Mouse (Mus musculus) neural tube, embryonic 11.5 days (tissue): ENCODE measurements around the gene Icmt. TPM values are rescaled to one million over a fixed set of nuclear protein-coding genes. Genes with fewer than 3 reads are reported as not detected.

Source experiments
- ATAC-seq: fragments of 200-750 bp; cut with Nextera tagmentation; 2 replicates; pipeline ENCODE4 v1.8.0; 2017; ENCODE audit warnings: moderate number of reproducible peaks, mild to moderate bottlenecking, moderate TSS enrichment, moderate library complexity; ENCODE audit not compliant: insufficient read depth, low FRiP score, low TSS enrichment
- DNase-seq: peaks from one replicate; pipeline ENCODE4 v3.0.0-alpha.2; 2015; ENCODE audit warnings: low spot score
- H3K27ac ChIP-seq: fragments of 300-500 bp; sonication (generic); 2 replicates; pipeline ENCODE4 v1.5.1; 2014; ENCODE audit warnings: low read depth, mild to moderate bottlenecking, low read length
- H3K27me3 ChIP-seq: fragments of 300-500 bp; sonication (generic); 2 replicates; pipeline ENCODE4 v1.6.1; 2014; ENCODE audit warnings: mild to moderate bottlenecking, low read length, mixed read lengths; ENCODE audit not compliant: control insufficient read depth, insufficient read depth
- H3K36me3 ChIP-seq: fragments of 300-500 bp; sonication (generic); 2 replicates; pipeline ENCODE4 v1.6.1; 2014; ENCODE audit warnings: mild to moderate bottlenecking, low read length, moderate library complexity, mixed read lengths; ENCODE audit not compliant: control insufficient read depth, insufficient read depth
- H3K4me1 ChIP-seq: fragments of 300-500 bp; sonication (generic); 2 replicates; pipeline ENCODE4 v1.6.1; 2014; ENCODE audit warnings: low read length, mixed read lengths; ENCODE audit not compliant: control insufficient read depth, insufficient read depth
- H3K4me2 ChIP-seq: fragments of 300-500 bp; sonication (generic); 2 replicates; pipeline ENCODE4 v1.6.1; 2014; ENCODE audit warnings: low read depth, mild to moderate bottlenecking, moderate library complexity
- H3K4me3 ChIP-seq: fragments of 300-500 bp; sonication (generic); 2 replicates; pipeline ENCODE4 v1.5.1; 2014; ENCODE audit warnings: low read depth, low read length
- H3K9ac ChIP-seq: fragments of 300-500 bp; sonication (generic); 2 replicates; pipeline ENCODE4 v1.6.1; 2014; ENCODE audit warnings: mild to moderate bottlenecking, low read length
- H3K9me3 ChIP-seq: fragments of 300-500 bp; sonication (generic); 2 replicates; pipeline ENCODE4 v1.6.1; 2016; ENCODE audit warnings: low read length; ENCODE audit not compliant: control insufficient read depth
- WGBS: fragments of 180-500 bp; shearing (Covaris S2); extraction: QIAGEN DNeasy Blood & Tissue Kit; methylation state at CpG from one replicate; pipeline ENCODE4 v1.1.7; 2014; 5-methylcytosine and 5-hydroxymethylcytosine counted together
- polyA plus RNA-seq: library from polyadenylated mRNA; unstranded; fragments of >200 nt; fragmentation: Nextera tagmentation; extraction: Ambion mirVana; gene quantifications from 2 replicates; pipeline ENCODE4 v1.2.1, GENCODE M21; 2014

The Icmt gene
- polyA plus RNA-seq = 27.1 and 31.3 TPM in 2 replicates

GRCm38 (mm10) chr4:152296874-152297861 is at the start of gene Icmt:
TSS of gene Icmt (plus strand) at chr4:152297227.
- ATAC-seq (peak; percentile 90), DNase-seq (peak; percentile 100)
- H3K4me1 ChIP-seq = peaks cover 31% of the 10 kb centered on the region
- WGBS = under 1% methylated on average over 114 of the region's 119 CpGs
- H3K4me3 ChIP-seq = peak within 1 kb of the TSS; percentile 92
- H3K27ac ChIP-seq = peak within 1 kb of the TSS; percentile 71
- H3K36me3 ChIP-seq = no peaks in the 10 kb centered on the region
- H3K9me3 ChIP-seq = no peaks in the 10 kb centered on the region
- H3K9ac ChIP-seq = peak within 1 kb of the TSS; percentile 94
- H3K27me3 ChIP-seq = peaks cover 11% of the 10 kb centered on the region; the same call in 1 of the 2 replicates
- peak within 1 kb of the TSS; percentile 94 for H3K4me2 ChIP-seq

- DNase-seq (no peak), ATAC-seq (no peak)
- 88% methylated on average over 6 of the region's 6 CpGs for WGBS
- Histone ChIP-seq H3K4me3 (no peak overlapping the region), H3K27ac (no peak overlapping the region), H3K4me2 (no peak overlapping the region), H3K9me3 (no peaks in the 10 kb centered on the region), H3K9ac (no peak overlapping the region), H3K36me3 (no peaks in the 10 kb centered on the region), H3K27me3 (no peaks in the 10 kb centered on the region), H3K4me1 (no peaks in the 10 kb centered on the region)
These were observed 46.4 kb upstream of the Icmt start for GRCm38 (mm10) chr4:152250615-152251014.

GRCm38 (mm10) chr4:152253183-152253759 is 43.8 kb upstream of the Icmt start:
- H3K27me3 ChIP-seq = no peaks in the 10 kb centered on the region
- no peaks in the 10 kb centered on the region for H3K36me3 ChIP-seq
- no peak overlapping the region for H3K4me3 ChIP-seq
- no peak overlapping the region for H3K27ac ChIP-seq
- ATAC-seq = no peak
- H3K4me1 ChIP-seq = no peaks in the 10 kb centered on the region
- no peaks in the 10 kb centered on the region for H3K9me3 ChIP-seq
- H3K9ac ChIP-seq = no peak overlapping the region
- H3K4me2 ChIP-seq = no peak overlapping the region
- WGBS = 77% methylated on average over 9 of the region's 9 CpGs
- DNase-seq = no peak

- H3K4me2 ChIP-seq = no peak overlapping the region
- H3K36me3 ChIP-seq = no peaks in the 10 kb centered on the region
- no peak for ATAC-seq
- no peaks in the 10 kb centered on the region for H3K4me1 ChIP-seq
- H3K27me3 ChIP-seq = no peaks in the 10 kb centered on the region
- no peaks in the 10 kb centered on the region for H3K9me3 ChIP-seq
- DNase-seq = no peak
- H3K9ac ChIP-seq = no peak overlapping the region
- WGBS = 75% methylated on average over 6 of the region's 6 CpGs
- H3K4me3 ChIP-seq = no peak overlapping the region
- no peak overlapping the region for H3K27ac ChIP-seq
These were observed 40.0 kb upstream of the Icmt start for GRCm38 (mm10) chr4:152257070-152257469.

- peaks cover 7% of the 10 kb centered on the region for H3K4me1 ChIP-seq
- ATAC-seq (no peak), DNase-seq (no peak)
- no peaks in the 10 kb centered on the region for H3K36me3 ChIP-seq
- no peak overlapping the region for H3K9ac ChIP-seq
- no peaks in the 10 kb centered on the region for H3K27me3 ChIP-seq
- no peak overlapping the region for H3K4me2 ChIP-seq
- H3K27ac ChIP-seq = no peak overlapping the region
- 92% methylated on average over 8 of the region's 8 CpGs for WGBS
- no peaks in the 10 kb centered on the region for H3K9me3 ChIP-seq
- H3K4me3 ChIP-seq = no peak overlapping the region
These were observed 36.6 kb upstream of the Icmt start for GRCm38 (mm10) chr4:152260451-152260850.

GRCm38 (mm10) chr4:152262187-152262586 is 34.8 kb upstream of the Icmt start:
- no peak for DNase-seq
- Histone ChIP-seq H3K36me3 (no peaks in the 10 kb centered on the region), H3K4me3 (no peak overlapping the region), H3K4me2 (no peak overlapping the region), H3K27ac (no peak overlapping the region), H3K9me3 (no peaks in the 10 kb centered on the region), H3K4me1 (peaks cover 7% of the 10 kb centered on the region), H3K27me3 (no peaks in the 10 kb centered on the region), H3K9ac (no peak overlapping the region)
- ATAC-seq = no peak
- WGBS = 72% methylated on average over 9 of the region's 9 CpGs

DNA sequence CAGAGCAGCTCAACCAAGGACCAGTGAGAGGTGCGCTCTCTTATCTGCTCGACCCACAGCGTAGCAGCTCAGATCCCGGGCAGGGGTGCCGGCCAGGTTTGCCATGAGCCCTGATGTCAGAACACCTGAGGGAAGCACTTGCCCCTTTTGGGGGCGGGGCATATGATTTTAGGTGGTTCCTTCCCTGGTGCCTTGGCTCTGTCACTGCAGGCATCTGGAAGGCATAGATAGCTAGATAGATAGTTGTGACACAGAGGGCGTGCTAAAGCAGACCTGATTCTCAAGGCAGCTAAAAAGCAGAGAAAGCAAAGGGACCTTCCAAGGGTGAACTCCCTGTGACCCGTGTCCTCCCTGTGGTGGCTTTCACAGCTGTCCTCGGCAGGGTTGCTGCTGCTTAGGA is 33.9 kb upstream of the Icmt start:
- H3K27me3 ChIP-seq = no peaks in the 10 kb centered on the region
- no peak for ATAC-seq

DNA sequence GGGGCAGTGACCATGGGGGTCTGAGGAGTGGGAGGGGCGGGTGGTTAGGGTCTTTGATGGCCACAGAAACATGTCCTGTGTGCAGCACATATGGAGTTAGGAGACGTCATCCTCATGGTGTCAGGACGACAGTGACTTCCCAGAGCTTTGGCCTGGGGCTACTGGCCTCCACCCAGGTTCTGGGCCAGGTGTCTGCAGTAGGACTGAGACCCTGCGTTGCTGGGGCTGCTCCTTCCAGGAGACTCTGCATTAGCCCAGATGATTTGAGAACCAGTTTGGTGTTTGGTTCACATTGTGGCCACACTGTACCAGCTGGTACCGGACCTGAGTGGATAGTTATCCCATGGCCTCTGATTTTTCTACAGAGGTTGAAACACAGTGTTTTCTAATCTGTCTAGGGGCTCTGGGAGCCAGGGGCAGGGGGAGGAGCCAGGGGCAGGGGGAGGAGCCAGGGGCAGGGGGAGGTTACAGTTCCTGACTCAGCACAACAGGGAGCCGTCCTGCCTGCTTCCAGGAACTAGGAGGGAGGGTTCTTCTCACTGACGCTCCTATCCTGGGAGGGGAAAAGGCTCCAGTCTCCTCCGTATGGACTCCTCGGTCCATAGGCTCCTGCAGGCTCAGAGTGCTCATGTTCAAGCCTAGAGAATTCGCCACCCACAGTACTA is 33.4 kb upstream of the Icmt start:
- Histone ChIP-seq H3K9me3 (no peaks in the 10 kb centered on the region), H3K36me3 (no peaks in the 10 kb centered on the region), H3K4me1 (peaks cover 11% of the 10 kb centered on the region), H3K27ac (no peak overlapping the region), H3K27me3 (no peaks in the 10 kb centered on the region), H3K4me2 (no peak overlapping the region; the same call in 1 of the 2 replicates), H3K9ac (no peak overlapping the region), H3K4me3 (no peak overlapping the region)
- no peak for ATAC-seq
- 32% methylated on average over 10 of the region's 10 CpGs for WGBS
- peak; percentile 48 for DNase-seq

More for the DNA sequence above, 33.9 kb upstream of the Icmt start:
- H3K4me3 ChIP-seq = no peak overlapping the region
- no peaks in the 10 kb centered on the region for H3K36me3 ChIP-seq
- H3K4me1 ChIP-seq = peaks cover 11% of the 10 kb centered on the region
- no peak overlapping the region for H3K27ac ChIP-seq
- DNase-seq = no peak
- H3K9ac ChIP-seq = no peak overlapping the region
- H3K9me3 ChIP-seq = no peaks in the 10 kb centered on the region
- WGBS = 55% methylated on average over 9 of the region's 9 CpGs
- no peak overlapping the region for H3K4me2 ChIP-seq
